Mouse (Mus musculus) MEL (cell line): ENCODE measurements around the gene Pea15a. TPM values are rescaled to one million over a fixed set of nuclear protein-coding genes. Genes with fewer than 3 reads are reported as not detected.

Source experiments
- DNase-seq: peaks from one replicate; pipeline ENCODE4 v3.0.0; 2011; ENCODE audit warnings: low read depth, low spot score
- H3K27ac ChIP-seq: 2 replicates; pipeline ENCODE4 v1.5.1; 2012; ENCODE audit warnings: low read depth, mild to moderate bottlenecking, control low read depth, low read length, moderate library complexity; ENCODE audit not compliant: control insufficient read depth
- H3K27me3 ChIP-seq, 2 experiments: fragments of 150-350 bp in 1 of 2; sonication (generic) in 1 of 2; 2 replicates each; pipeline ENCODE4 v1.6.1; 2012; ENCODE audit warnings: low read length in 2 of 2, mild to moderate bottlenecking in 2 of 2, improper control_type of control experiment in 1 of 2, moderate library complexity in 1 of 2; ENCODE audit not compliant: insufficient read depth in 2 of 2, control insufficient read depth in 1 of 2
- H3K36me3 ChIP-seq, 2 experiments: 2 replicates each; pipeline ENCODE4 v1.6.1; 2012 to 2014; ENCODE audit warnings: low read length in 2 of 2, improper control_type of control experiment in 1 of 2, inconsistent platforms in 1 of 2, mild to moderate bottlenecking in 1 of 2; ENCODE audit not compliant: insufficient read depth in 2 of 2, control insufficient read depth in 1 of 2
- H3K4me1 ChIP-seq, 2 experiments: fragments of 150-350 bp in 1 of 2; sonication (generic) in 1 of 2; 2 replicates each; pipeline ENCODE4 v1.6.1; 2012; ENCODE audit warnings: low read length in 2 of 2, improper control_type of control experiment in 1 of 2, mild to moderate bottlenecking in 1 of 2; ENCODE audit not compliant: insufficient read depth in 2 of 2, control insufficient read depth in 1 of 2
- H3K4me3 ChIP-seq, 2 experiments: fragments of 150-350 bp in 1 of 2; sonication (generic) in 1 of 2; 2 replicates each; pipeline ENCODE4 v1.5.1; 2012; ENCODE audit warnings: low read depth in 2 of 2, low read length in 2 of 2, mild to moderate bottlenecking in 2 of 2, moderate library complexity in 2 of 2, control low read depth in 1 of 2, improper control_type of control experiment in 1 of 2; ENCODE audit not compliant: control insufficient read depth in 1 of 2, insufficient read depth in 1 of 2
- H3K79me2 ChIP-seq: 2 replicates; pipeline ENCODE4 v1.6.1; 2012; ENCODE audit warnings: mild to moderate bottlenecking, low read length, moderate library complexity; ENCODE audit not compliant: control insufficient read depth, poor library complexity, insufficient read depth
- H3K9ac ChIP-seq: 2 replicates; pipeline ENCODE4 v1.6.1; 2012; ENCODE audit warnings: low read depth, mild to moderate bottlenecking, control low read depth, low read length, moderate library complexity; ENCODE audit not compliant: control insufficient read depth, poor library complexity, severe bottlenecking
- H3K9me3 ChIP-seq: fragments of 150-350 bp; sonication (generic); replicated peaks from 2 replicates; pipeline ENCODE4 v1.6.1; 2012; ENCODE audit warnings: mild to moderate bottlenecking, low read length, improper control_type of control experiment, moderate library complexity; ENCODE audit not compliant: insufficient read depth
- BHLHE40 ChIP-seq: IDR thresholded peaks from 2 replicates; pipeline ENCODE4 v1.6.1; 2012; ENCODE audit warnings: low read depth, mild to moderate bottlenecking, inconsistent platforms, low read length, improper control_type of control experiment, borderline replicate concordance
- CTCF ChIP-seq, 3 experiments: IDR thresholded peaks in 2 of 3; conservative IDR thresholded peaks in 1 of 3; 2 replicates each; pipeline ENCODE4 v1.5.1; 2011 to 2012; ENCODE audit warnings: low read length in 3 of 3, low read depth in 2 of 3, mild to moderate bottlenecking in 2 of 3, improper control_type of control experiment in 1 of 3, inconsistent platforms in 1 of 3, mixed read lengths in 1 of 3, moderate library complexity in 1 of 3; ENCODE audit not compliant: control insufficient read depth in 1 of 3, insufficient read depth in 1 of 3, poor library complexity in 1 of 3, severe bottlenecking in 1 of 3
- ELF1 ChIP-seq: IDR thresholded peaks from 2 replicates; pipeline ENCODE4 v1.6.1; 2014; ENCODE audit warnings: low read depth, mild to moderate bottlenecking, inconsistent platforms, low read length, improper control_type of control experiment, moderate library complexity
- EP300 ChIP-seq, 2 experiments: IDR thresholded peaks; 2 replicates each; pipeline ENCODE4 v1.6.1; 2011; ENCODE audit warnings: improper control_type of control experiment in 2 of 2, low read length in 2 of 2, low read depth in 1 of 2, mild to moderate bottlenecking in 1 of 2
- ETS1 ChIP-seq: IDR thresholded peaks from 2 replicates; pipeline ENCODE4 v1.6.1; 2012; ENCODE audit warnings: low read depth, mild to moderate bottlenecking, inconsistent platforms, low read length, improper control_type of control experiment, moderate library complexity
- GABPA ChIP-seq: IDR thresholded peaks from 2 replicates; pipeline ENCODE4 v1.6.1; 2012; ENCODE audit warnings: low read depth, mild to moderate bottlenecking, inconsistent platforms, low read length, improper control_type of control experiment, moderate library complexity
- GATA1 ChIP-seq: IDR thresholded peaks from 2 replicates; pipeline ENCODE4 v1.6.1; 2011; ENCODE audit warnings: low read depth, low read length, improper control_type of control experiment
- JUND ChIP-seq: IDR thresholded peaks from 2 replicates; pipeline ENCODE4 v1.6.1; 2011; ENCODE audit warnings: low read depth, mild to moderate bottlenecking, improper control_type of control experiment, low read length
- KAT2A ChIP-seq: conservative IDR thresholded peaks from 2 replicates; pipeline ENCODE4 v1.6.1; 2012; ENCODE audit warnings: low read depth, low read length, improper control_type of control experiment, inconsistent platforms
- MAFK ChIP-seq: IDR thresholded peaks from 2 replicates; pipeline ENCODE4 v1.6.1; 2011; ENCODE audit warnings: low read depth, mild to moderate bottlenecking, low read length, improper control_type of control experiment, borderline replicate concordance
- MAX ChIP-seq: IDR thresholded peaks from 2 replicates; pipeline ENCODE4 v1.6.1; 2011; ENCODE audit warnings: low read length, improper control_type of control experiment
- MEF2A ChIP-seq: IDR thresholded peaks from 2 replicates; pipeline ENCODE4 v1.6.1; 2014; ENCODE audit warnings: low read depth, mild to moderate bottlenecking, inconsistent platforms, low read length, improper control_type of control experiment; ENCODE audit not compliant: poor library complexity, insufficient replicate concordance, severe bottlenecking; ENCODE audit errors: extremely low read depth
- MXI1 ChIP-seq: IDR thresholded peaks from 2 replicates; pipeline ENCODE4 v1.6.1; 2011; ENCODE audit warnings: mild to moderate bottlenecking, low read depth, low read length, improper control_type of control experiment
- NELFE ChIP-seq: IDR thresholded peaks from 2 replicates; pipeline ENCODE4 v1.6.1; 2011; ENCODE audit warnings: low read depth, low read length, improper control_type of control experiment
- NRF1 ChIP-seq: IDR thresholded peaks from 2 replicates; pipeline ENCODE4 v1.6.1; 2014; ENCODE audit warnings: low read depth, mild to moderate bottlenecking, inconsistent platforms, low read length, improper control_type of control experiment, moderate library complexity; ENCODE audit not compliant: poor library complexity, insufficient read depth, severe bottlenecking
- POLR2A ChIP-seq, 2 experiments: IDR thresholded peaks; 2 replicates each; pipeline ENCODE4 v1.6.1; 2011 to 2012; ENCODE audit warnings: low read length in 2 of 2, mild to moderate bottlenecking in 2 of 2, control low read depth in 1 of 2, improper control_type of control experiment in 1 of 2, low read depth in 1 of 2, moderate library complexity in 1 of 2; ENCODE audit not compliant: control insufficient read depth in 1 of 2, insufficient read depth in 1 of 2, poor library complexity in 1 of 2
- POLR2AphosphoS2 ChIP-seq: IDR thresholded peaks from 2 replicates; pipeline ENCODE4 v1.6.1; 2011; ENCODE audit warnings: low read length, improper control_type of control experiment
- POLR2AphosphoS5 ChIP-seq: IDR thresholded peaks from 2 replicates; pipeline ENCODE4 v1.6.1; 2012; ENCODE audit warnings: low read depth, borderline replicate concordance, mild to moderate bottlenecking, inconsistent platforms, low read length, moderate library complexity, mixed read lengths
- RAD21 ChIP-seq: IDR thresholded peaks from 2 replicates; pipeline ENCODE4 v1.6.1; 2011; ENCODE audit warnings: mild to moderate bottlenecking, low read depth, low read length, improper control_type of control experiment
- RCOR1 ChIP-seq: IDR thresholded peaks from 2 replicates; pipeline ENCODE4 v1.6.1; 2012; ENCODE audit warnings: low read depth, mild to moderate bottlenecking, inconsistent platforms, low read length, improper control_type of control experiment
- SIN3A ChIP-seq: IDR thresholded peaks from 2 replicates; pipeline ENCODE4 v1.6.1; 2012; ENCODE audit warnings: low read length, improper control_type of control experiment, inconsistent platforms
- USF1 ChIP-seq: IDR thresholded peaks from 2 replicates; pipeline ENCODE4 v1.6.1; 2014; ENCODE audit warnings: low read depth, mild to moderate bottlenecking, inconsistent platforms, low read length, improper control_type of control experiment, moderate library complexity
- ZMIZ1 ChIP-seq: IDR thresholded peaks from 2 replicates; pipeline ENCODE4 v1.6.1; 2012; ENCODE audit warnings: low read depth, mild to moderate bottlenecking, inconsistent platforms, low read length, improper control_type of control experiment, moderate library complexity
- ZNF384 ChIP-seq: IDR thresholded peaks from 2 replicates; pipeline ENCODE4 v1.6.1; 2012; ENCODE audit warnings: low read depth, mild to moderate bottlenecking, inconsistent platforms, low read length, improper control_type of control experiment
- polyA plus RNA-seq, 2 experiments: library from polyadenylated mRNA; stranded (reverse) in 1 of 2; unstranded in 1 of 2; fragments of >175 nt in 1 of 2; fragments of >200 nt in 1 of 2; gene quantifications; 2 replicates each; pipeline versions ENCODE4 v1.2.1 to v1.2.4; 2012; ENCODE audit warnings: low replicate concordance in 2 of 2, low read depth in 1 of 2; ENCODE audit not compliant: insufficient read length in 2 of 2, insufficient read depth in 1 of 2, missing spikeins in 1 of 2
- total RNA-seq: library from RNA; depleted of rRNA; stranded (reverse); fragments of 300-350 nt; gene quantifications from 2 replicates; pipeline ENCODE4 v1.2.3, GENCODE M21; 2012

The Pea15a gene
- total and polyA plus RNA-seq, 3 experiments = 2.4 to 7.5 TPM; not detected in 1

DNA sequence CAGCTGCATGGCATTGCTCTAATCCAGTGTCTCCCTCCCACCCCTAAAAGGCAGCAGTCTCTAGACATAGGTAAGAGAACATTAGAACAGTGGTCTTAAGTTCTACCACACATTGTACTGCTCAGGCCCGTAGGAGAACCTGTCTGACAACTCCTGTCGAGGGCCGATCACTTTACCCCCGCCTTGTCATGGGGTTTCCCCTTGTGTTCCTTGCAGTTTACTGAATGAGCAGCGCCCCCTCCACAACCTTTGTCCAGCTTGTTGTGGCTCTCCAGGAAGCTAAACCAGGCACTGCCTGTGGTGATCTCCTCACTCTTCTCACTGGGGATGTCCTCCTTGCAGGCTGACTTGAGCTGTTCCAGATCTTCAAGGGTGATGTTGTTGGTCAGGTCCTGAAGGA is 6.4 kb downstream of the Pea15a start (continued):
- TF ChIP-seq MXI1 (no peak), ELF1 (no peak)

DNA sequence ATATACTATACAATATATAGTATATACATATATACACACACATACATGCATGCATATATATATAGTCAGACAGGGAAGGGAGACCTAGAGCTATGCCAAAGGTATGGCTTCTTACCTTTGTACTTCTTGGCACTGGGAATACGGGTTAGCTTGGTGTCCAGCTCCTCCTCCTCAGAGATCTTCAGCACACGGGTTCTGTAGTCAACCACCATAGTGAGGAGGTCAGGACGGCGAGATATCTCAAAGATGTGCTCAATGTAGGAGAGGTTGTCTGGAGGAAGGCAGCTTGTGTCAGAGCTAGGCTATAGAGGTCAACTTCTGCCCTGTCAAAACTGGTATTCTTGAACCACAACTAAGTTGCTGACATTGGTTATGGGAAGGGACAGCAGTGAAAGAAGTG is 7.6 kb downstream of the Pea15a start:
- Histone ChIP-seq H3K9me3 (no peaks in the 10 kb centered on the region), H3K27me3 (no peaks in the 10 kb centered on the region), H3K4me3 (no peak overlapping the region), H3K79me2 (no peaks in the 10 kb centered on the region), H3K4me1 (peaks cover 0 to under 1% of the 10 kb centered on the region in 2 experiments; a peak in 1 of 4 replicates), H3K27ac (no peak overlapping the region), H3K36me3 (peaks cover 0 to 5% of the 10 kb centered on the region in 2 experiments; a peak in 2 of 4 replicates), H3K9ac (no peak overlapping the region)
- DNase-seq = no peak
- TF ChIP-seq POLR2AphosphoS5 (no peak), POLR2A (IDR thresholded peaks at IDR 0.05; ENCODE audit: control insufficient read depth in 1 of 2, insufficient read depth in 1 of 2, low read depth in 1 of 2, low read length in 2 of 2, poor library complexity in 1 of 2) (no peak), SIN3A (no peak), BHLHE40 (no peak), GABPA (no peak), RAD21 (no peak), ZNF384 (no peak), ZMIZ1 (no peak), NRF1 (no peak), MEF2A (no peak), CTCF (IDR thresholded peaks at IDR 0.05 in 2 of 3, conservative IDR thresholded peaks at IDR 0.05 in 1 of 3; ENCODE audit: control insufficient read depth in 1 of 3, insufficient read depth in 1 of 3, low read depth in 2 of 3, low read length in 3 of 3, poor library complexity in 1 of 3, severe bottlenecking in 1 of 3) (no peak)

DNA sequence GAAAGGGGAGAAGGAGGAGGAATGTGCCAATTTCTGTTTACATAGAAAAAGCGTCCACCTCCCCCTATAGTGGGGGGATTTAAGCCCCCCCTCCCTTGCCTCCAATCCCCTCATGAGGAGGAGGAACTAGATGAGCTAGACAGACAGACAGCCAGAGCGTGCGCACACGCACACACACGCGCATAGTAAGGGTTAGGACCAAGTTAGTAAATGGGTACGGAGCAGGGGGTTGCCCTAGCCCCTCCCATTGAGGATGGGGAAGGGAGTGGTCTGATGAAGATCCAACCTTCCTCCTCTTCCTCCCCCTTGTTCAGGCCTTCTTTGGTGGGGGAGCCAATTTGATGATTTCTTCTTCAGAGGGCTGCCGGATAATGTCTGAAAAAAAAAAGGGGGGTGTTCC is 8.3 kb downstream of the Pea15a start:
- Histone ChIP-seq H3K27me3 (no peaks in the 10 kb centered on the region), H3K4me3 (no peak overlapping the region), H3K79me2 (no peaks in the 10 kb centered on the region), H3K36me3 (peaks cover 0 to 7% of the 10 kb centered on the region in 2 experiments; a peak in 2 of 4 replicates), H3K9ac (no peak overlapping the region), H3K27ac (no peak overlapping the region), H3K9me3 (no peaks in the 10 kb centered on the region), H3K4me1 (no peaks in the 10 kb centered on the region)
- no peak for DNase-seq
- TF ChIP-seq GATA1 (no peak), POLR2AphosphoS2 (no peak), USF1 (no peak), EP300 (IDR thresholded peaks at IDR 0.05; ENCODE audit: low read depth in 1 of 2, low read length in 2 of 2) (no peak), KAT2A (no peak), BHLHE40 (no peak), NELFE (no peak), MAX (no peak), ETS1 (no peak), MEF2A (no peak), RCOR1 (no peak), MAFK (no peak), JUND (no peak)
- TF ChIP-seq, all 39 proteins: peak for 0
